Mouse (Mus musculus): Measurements from ENCODE around the gene Zcchc7.

Gene Zcchc7

GRCm38 (mm10) chr4:44774890-44775289 lies 19.2 kb downstream of the Zcchc7 start:
- no peak for DNase-seq

GRCm38 (mm10) chr4:44776651-44777050 lies 21.0 kb downstream of the Zcchc7 start:
- peak; percentile 35 for DNase-seq

GRCm38 (mm10) chr4:44777101-44777500 lies 21.4 kb downstream of the Zcchc7 start:
- no peak for DNase-seq

GRCm38 (mm10) chr4:44777711-44778110 lies 22.0 kb downstream of the Zcchc7 start:
- DNase-seq, result no peak

GRCm38 (mm10) chr4:44778316-44778715 lies 22.6 kb downstream of the Zcchc7 start:
- DNase-seq, result no peak

GRCm38 (mm10) chr4:44780462-44781157 lies 24.9 kb downstream of the Zcchc7 start:
- no peak for DNase-seq

- DNase-seq, result no peak
Observed at GRCm38 (mm10) chr4:44781494-44781893, 25.8 kb downstream of the Zcchc7 start.

GRCm38 (mm10) chr4:44783566-44784292 lies 28.1 kb downstream of the Zcchc7 start:
- DNase-seq, result no peak

GRCm38 (mm10) chr4:44812855-44813254 lies 57.2 kb downstream of the Zcchc7 start:
- DNase-seq, result no peak

GRCm38 (mm10) chr4:44813770-44814169 lies 58.1 kb downstream of the Zcchc7 start:
- no peak for DNase-seq

GRCm38 (mm10) chr4:44816584-44816983 lies 60.9 kb downstream of the Zcchc7 start:
- DNase-seq, result no peak

- DNase-seq, result no peak
Observed at GRCm38 (mm10) chr4:44830609-44831008, 74.9 kb downstream of the Zcchc7 start.

GRCm38 (mm10) chr4:44851835-44852251 lies 96.2 kb downstream of the Zcchc7 start:
- DNase-seq, result no peak

- no peak for DNase-seq
Observed at GRCm38 (mm10) chr4:44871591-44871990, 115.9 kb downstream of the Zcchc7 start.

- no peak for DNase-seq
Observed at GRCm38 (mm10) chr4:44872048-44872447, 116.4 kb downstream of the Zcchc7 start.

GRCm38 (mm10) chr4:44880065-44880623 lies 124.5 kb downstream of the Zcchc7 start:
- DNase-seq, result no peak

- no peak for DNase-seq
Observed at GRCm38 (mm10) chr4:44886143-44886542, 130.5 kb downstream of the Zcchc7 start.

- DNase-seq, result no peak
Observed at GRCm38 (mm10) chr4:44891344-44891743, 135.7 kb downstream of the Zcchc7 start.

GRCm38 (mm10) chr4:44905651-44906271 lies 150.1 kb downstream of the Zcchc7 start:
- DNase-seq, result peak; percentile 31

GRCm38 (mm10) chr4:44906399-44906798 lies 150.7 kb downstream of the Zcchc7 start:
- DNase-seq, result no peak

GRCm38 (mm10) chr4:44910065-44910464 lies 154.4 kb downstream of the Zcchc7 start:
- peak; percentile 12 for DNase-seq

GRCm38 (mm10) chr4:44910857-44911256 lies 155.2 kb downstream of the Zcchc7 start:
- no peak for DNase-seq

- no peak for DNase-seq
Observed at GRCm38 (mm10) chr4:44917312-44917848, 161.7 kb downstream of the Zcchc7 start.

Measured in cerebellum, adult 9-10 months (tissue).